Mouse (Mus musculus): ENCODE measurements around the gene Fam213a.
"Not testable (repeated sequence)": the region's sequence is repeated elsewhere in the genome, so short reads cannot be mapped to it uniquely, and the experiment has no call there.

Gene Fam213a

GRCm38 (mm10) chr14:41013630-41014613, at the start of gene Fam213a:
TSS of gene Fam213a (minus strand) at chr14:41013788.
- DNase-seq = peak; percentile 94

- DNase-seq = not testable (repeated sequence)
Measured at GRCm38 (mm10) chr14:41053190-41053589, 39.6 kb upstream of the Fam213a start.

DNA sequence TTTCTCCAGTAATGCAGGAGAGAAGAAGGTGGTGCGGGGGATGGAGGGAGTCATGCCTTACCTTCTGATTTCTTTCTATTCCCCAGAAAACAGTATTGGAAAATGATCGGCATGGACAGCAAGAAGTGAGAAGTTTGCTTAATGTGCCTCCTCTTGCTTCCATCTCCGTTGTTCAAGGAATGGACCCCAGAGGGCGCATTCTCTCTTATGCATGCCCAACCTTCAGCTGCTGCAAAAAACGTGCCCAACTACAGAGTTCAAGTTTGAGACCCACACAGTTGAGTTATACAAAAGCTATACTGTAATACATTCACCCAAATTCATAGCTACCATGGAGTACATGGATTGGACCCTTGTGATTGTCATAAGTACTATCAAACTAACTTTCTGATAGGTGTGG, 38.9 kb upstream of the Fam213a start:
- DNase-seq = no peak

DNA sequence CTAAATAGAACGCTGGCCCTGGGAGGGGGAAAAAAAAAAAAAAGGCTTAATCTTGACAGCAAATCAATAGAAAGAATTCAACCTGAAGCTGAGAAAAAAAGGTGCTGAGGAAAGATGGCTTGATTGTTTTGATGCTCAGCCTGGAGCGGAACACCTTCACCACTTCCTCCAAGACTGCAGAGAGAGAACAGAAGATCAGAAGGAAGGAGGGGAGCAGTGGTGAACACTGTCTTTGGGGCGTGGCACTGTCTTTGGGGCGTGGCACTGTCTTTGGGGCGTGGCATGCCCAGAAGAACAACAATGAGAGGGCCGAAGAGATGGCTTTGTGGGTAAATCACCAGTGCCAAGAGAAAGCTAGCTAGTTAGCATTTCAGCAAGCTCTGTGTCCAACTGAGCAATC, 36.9 kb upstream of the Fam213a start:
- no peak for DNase-seq

- no peak for DNase-seq
Measured at GRCm38 (mm10) chr14:41047402-41047801, 33.8 kb upstream of the Fam213a start.

DNA sequence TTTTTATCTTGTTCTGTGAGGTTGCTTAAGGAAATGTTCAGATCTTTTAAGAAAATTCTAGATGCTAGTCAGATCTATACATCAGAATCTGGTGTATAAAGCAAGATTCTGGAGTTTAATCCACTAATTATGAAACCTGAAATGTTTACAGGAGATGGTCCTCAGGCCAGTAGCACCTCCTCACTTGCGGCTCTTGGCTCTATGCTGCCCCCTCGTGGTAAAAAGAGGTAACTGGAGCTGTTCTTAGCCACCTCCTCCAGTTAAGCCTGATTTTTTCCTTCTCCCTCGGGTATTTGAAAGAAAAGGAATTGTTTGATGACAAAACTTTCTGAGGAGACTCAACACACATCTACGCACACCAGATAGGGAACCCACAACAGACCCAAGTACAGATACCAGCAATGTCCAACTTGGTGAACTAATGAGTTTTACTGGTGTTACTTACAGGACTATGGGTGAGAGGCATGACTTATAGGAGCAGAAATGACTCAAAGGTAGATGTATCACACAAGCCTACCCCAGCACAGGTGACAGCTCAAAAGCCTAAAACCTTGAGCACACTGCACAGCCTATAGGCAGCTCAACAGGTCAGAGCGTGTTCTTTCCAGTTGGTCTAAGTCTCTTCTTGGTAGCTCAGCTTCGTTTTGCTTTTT, 21.7 kb upstream of the Fam213a start:
- peak; percentile 74 for DNase-seq

DNA sequence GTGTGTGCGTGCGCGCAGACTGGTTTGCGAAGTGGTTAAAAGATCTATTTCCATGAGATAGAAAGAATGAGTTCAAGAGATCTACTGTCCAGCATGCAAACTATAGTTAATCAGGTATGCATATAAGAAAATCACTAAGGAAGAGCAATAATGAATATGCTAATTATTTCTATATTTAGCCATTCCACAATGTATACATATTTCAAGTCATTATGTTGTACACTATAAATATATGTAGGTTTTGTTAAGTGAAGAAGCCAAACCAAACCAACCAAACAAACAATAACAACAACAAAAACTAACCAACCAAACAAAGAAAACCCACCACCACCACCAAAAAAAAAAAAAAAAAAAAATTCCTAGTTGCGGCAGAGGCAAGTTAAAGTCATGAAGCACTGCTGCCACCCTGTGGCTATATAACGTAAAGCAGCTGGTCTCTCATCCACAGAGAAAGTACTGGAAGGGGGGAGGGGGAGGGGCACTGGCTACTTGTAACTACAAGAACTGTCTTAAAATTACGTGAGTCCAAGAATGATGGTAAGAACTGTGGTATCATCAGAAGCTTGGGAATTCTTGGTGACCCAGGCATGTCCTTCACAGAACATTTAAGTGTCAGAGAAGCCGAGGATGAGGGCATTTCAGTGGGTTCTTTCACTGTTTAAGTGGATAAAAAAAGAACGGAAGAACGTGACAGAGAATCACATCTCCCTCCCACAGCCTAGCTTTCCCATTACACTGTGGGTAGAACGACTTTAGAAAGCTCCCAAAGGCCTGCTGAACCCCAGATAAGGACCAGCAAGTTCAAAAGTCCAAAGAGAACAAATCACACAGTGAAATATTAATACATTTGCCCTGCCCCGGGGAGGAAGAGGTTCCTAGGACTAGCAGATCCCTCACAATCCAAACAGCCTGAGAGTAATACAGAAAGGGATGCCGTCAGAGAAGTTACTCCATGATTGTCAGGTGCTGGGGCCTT, 19.8 kb upstream of the Fam213a start:
- peak; percentile 91 for DNase-seq

GRCm38 (mm10) chr14:41030989-41031513, 17.5 kb upstream of the Fam213a start:
- DNase-seq = no peak

DNA sequence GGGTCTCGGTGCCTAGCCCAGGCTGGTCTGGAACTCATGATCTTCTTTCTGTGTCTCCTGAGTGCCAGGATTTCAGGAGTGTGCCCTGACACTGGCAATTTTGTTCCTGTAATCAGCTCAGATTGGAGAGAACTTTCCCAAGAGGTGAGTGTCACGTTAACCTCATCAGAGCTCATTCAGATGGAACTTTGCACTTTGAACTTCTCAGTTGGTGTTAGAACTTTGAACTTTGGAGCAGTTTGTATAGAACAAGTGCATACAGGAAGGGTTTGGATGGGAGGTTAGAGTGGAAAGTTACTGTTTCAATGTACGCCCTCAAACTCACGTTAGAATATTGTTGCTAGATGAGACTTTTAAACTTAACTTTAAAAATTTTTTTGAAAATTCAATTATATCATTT, 15.7 kb upstream of the Fam213a start:
- DNase-seq = no peak

GRCm38 (mm10) chr14:41025594-41026284, 12.2 kb upstream of the Fam213a start:
- no peak for DNase-seq

- DNase-seq = no peak
Measured at GRCm38 (mm10) chr14:41025087-41025486, 11.5 kb upstream of the Fam213a start.

DNA sequence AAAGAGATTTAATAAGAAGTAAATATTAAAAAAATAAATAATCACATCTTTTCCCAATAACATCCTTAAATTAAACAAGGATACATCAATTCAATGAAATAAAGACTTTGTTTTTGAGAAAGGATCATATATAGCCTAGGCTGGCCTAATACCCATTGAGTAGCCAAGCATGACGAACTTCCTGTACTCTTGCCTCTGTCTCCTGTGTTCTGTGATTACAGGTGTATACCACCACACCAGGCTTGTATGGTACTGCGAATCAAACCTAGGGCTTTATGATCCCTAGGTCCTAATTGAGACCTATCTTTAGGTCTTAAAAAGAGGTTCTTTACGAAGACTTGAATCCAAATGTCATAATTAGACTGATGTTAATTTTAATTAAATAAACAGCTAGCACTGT, 7.7 kb upstream of the Fam213a start:
- DNase-seq = no peak

GRCm38 (mm10) chr14:41017460-41017859, 3.9 kb upstream of the Fam213a start:
- no peak for DNase-seq

GRCm38 (mm10) chr14:41014701-41015240, 1.2 kb upstream of the Fam213a start:
- DNase-seq = no peak

- no peak for DNase-seq
Measured at GRCm38 (mm10) chr14:41013143-41013542, 445 bp downstream of the Fam213a start.

DNA sequence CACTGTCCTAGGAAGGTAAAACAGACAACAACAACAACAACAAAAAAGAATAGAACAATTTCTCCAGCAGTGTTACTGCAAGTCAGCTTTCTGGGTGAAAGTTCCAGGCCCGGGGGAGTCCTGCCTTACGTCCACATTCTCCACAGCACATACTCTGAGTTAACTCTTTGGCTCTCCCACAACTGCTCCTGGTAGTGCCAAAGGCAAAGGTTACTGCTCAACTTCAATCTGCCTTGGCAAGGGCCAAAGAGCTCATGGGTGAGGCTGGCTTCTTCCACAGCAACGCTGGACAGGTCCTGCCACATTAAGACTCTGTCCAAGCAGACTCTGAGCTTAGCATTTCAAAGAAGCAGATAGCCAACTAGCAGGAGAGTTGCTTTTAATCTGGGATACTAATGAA, 1.7 kb downstream of the Fam213a start:
- DNase-seq = no peak

DNA sequence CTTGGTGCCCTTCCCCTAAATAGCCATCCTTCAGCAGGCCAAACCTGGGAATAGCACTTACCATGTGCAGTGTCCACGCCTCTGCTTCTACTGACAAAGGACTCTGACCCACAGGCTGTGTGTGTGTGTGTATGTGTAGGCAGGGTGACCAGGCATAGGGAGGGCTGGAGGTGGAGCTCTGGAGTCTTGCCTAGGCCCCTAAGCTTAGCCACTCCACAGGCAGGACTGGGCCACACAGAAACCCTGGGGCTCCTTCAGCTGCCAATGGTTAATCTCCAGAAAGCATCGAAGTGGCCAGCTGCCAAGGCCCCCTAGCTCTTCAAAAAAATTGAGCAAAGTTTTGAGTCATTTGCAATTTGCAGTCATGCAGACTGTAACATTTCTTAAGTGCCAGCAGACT, 5.5 kb downstream of the Fam213a start:
- peak; percentile 15 for DNase-seq

DNA sequence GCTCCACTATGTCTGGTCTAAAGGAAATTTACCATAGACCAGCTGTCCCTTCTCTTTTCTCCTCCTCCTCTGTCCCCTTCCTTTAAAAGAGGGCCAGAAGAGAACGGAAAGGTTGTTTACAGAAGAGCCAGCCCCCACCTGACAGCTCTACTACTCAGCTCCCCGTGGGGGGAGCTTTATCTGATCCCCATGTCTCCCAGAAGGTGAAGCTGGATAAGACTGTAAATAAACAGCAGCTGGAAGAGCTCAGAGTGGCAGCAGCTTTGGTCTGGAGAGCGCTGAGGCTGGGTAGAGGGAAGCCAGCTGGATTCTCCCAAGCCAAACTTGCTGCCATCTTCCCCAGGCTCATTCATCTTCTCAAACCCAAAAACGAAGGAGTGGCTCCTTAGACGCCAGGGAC, 5.9 kb downstream of the Fam213a start:
- peak; percentile 18 for DNase-seq

GRCm38 (mm10) chr14:41006899-41007298, 6.7 kb downstream of the Fam213a start:
- DNase-seq = no peak

DNA sequence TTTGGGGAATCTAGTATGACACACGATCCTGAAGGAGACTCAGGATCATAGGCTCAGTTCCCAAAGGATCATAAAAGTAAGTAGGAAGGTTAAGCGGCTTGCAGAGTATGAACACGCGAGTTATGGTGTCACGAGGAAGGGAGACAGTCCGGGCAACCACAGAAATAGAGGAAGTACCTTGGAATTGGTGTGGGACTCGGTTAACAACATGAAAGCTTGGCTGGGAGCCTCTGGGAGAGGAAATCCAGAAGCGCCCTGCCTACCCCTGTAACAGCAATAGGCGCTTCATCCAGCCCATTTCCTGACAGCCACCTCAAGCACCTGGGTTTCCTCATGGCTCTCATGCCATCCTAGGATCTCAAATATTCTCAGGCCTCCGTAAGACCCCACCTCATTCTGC, 7.3 kb downstream of the Fam213a start:
- no peak for DNase-seq

- DNase-seq = no peak
Measured at GRCm38 (mm10) chr14:41005716-41006115, 7.9 kb downstream of the Fam213a start.

All from retina, postnatal 1 day (tissue).